Mouse (Mus musculus) testis, postnatal 14 days (tissue): ENCODE data around the gene Naa16.

Experiments
- DNase-seq: peaks from one replicate; pipeline ENCODE4 v3.0.0; 2021; ENCODE audit warnings: low spot score

Naa16 gene

GRCm38 (mm10) chr14:79298314-79298992 is 92.1 kb downstream of the Naa16 start:
- no peak for DNase-seq

- DNase-seq, result no peak
Measured at GRCm38 (mm10) chr14:79296836-79297235, 93.7 kb downstream of the Naa16 start.

GRCm38 (mm10) chr14:79296201-79296600 is 94.4 kb downstream of the Naa16 start:
- no peak for DNase-seq

GRCm38 (mm10) chr14:79295579-79295978 is 95.0 kb downstream of the Naa16 start:
- DNase-seq, result no peak

GRCm38 (mm10) chr14:79294950-79295349 is 95.6 kb downstream of the Naa16 start:
- no peak for DNase-seq

GRCm38 (mm10) chr14:79294051-79294814 is 96.3 kb downstream of the Naa16 start:
- no peak for DNase-seq

- DNase-seq, result no peak
Measured at GRCm38 (mm10) chr14:79293119-79293780, 97.3 kb downstream of the Naa16 start.

GRCm38 (mm10) chr14:79291629-79292028 is 98.9 kb downstream of the Naa16 start:
- DNase-seq, result no peak

GRCm38 (mm10) chr14:79290683-79291425 is 99.7 kb downstream of the Naa16 start:
- peak; percentile 46 for DNase-seq

- no peak for DNase-seq
Measured at GRCm38 (mm10) chr14:79289909-79290308, 100.7 kb downstream of the Naa16 start.

GRCm38 (mm10) chr14:79288280-79288679 is 102.3 kb downstream of the Naa16 start:
- no peak for DNase-seq

- no peak for DNase-seq
Measured at GRCm38 (mm10) chr14:79287251-79287863, 103.2 kb downstream of the Naa16 start.

GRCm38 (mm10) chr14:79285549-79285948 is 105.0 kb downstream of the Naa16 start:
- DNase-seq, result no peak

GRCm38 (mm10) chr14:79284616-79285015 is 106.0 kb downstream of the Naa16 start:
- no peak for DNase-seq

- no peak for DNase-seq
Measured at GRCm38 (mm10) chr14:79283952-79284351, 106.6 kb downstream of the Naa16 start.

- no peak for DNase-seq
Measured at GRCm38 (mm10) chr14:79281894-79282553, 108.6 kb downstream of the Naa16 start.

- DNase-seq, result no peak
Measured at GRCm38 (mm10) chr14:79280456-79280855, 110.1 kb downstream of the Naa16 start.

- no peak for DNase-seq
Measured at GRCm38 (mm10) chr14:79279494-79279893, 111.1 kb downstream of the Naa16 start.

GRCm38 (mm10) chr14:79278927-79279326 is 111.7 kb downstream of the Naa16 start:
- no peak for DNase-seq

GRCm38 (mm10) chr14:79277922-79278321 is 112.7 kb downstream of the Naa16 start:
- DNase-seq, result no peak

- DNase-seq, result peak; percentile 69
Measured at GRCm38 (mm10) chr14:79275870-79276395, 114.6 kb downstream of the Naa16 start.
